Mouse (Mus musculus): Measurements from ENCODE around the gene Adssl1.
A peak's percentile ranks its signal among the peaks of the same experiment; 100 is the strongest.

Gene Adssl1

GRCm38 (mm10) chr12:112619686-112620353 lies at the start of gene Adssl1:
TSS of gene Adssl1 (plus strand) at chr12:112620045.
- peak; percentile 78 for DNase-seq (ENCODE audit: low read depth, low spot score)

GRCm38 (mm10) chr12:112570160-112570559 lies 49.7 kb upstream of the Adssl1 start:
- DNase-seq (ENCODE audit: low read depth, low spot score), result no peak

- DNase-seq (ENCODE audit: low read depth, low spot score), result peak; percentile 63
Observed at GRCm38 (mm10) chr12:112571064-112571463, 48.8 kb upstream of the Adssl1 start.

GRCm38 (mm10) chr12:112575274-112575986 lies 44.4 kb upstream of the Adssl1 start:
- no peak for DNase-seq (ENCODE audit: low read depth, low spot score)

- DNase-seq (ENCODE audit: low read depth, low spot score), result no peak
Observed at GRCm38 (mm10) chr12:112576341-112576740, 43.5 kb upstream of the Adssl1 start.

- DNase-seq (ENCODE audit: low read depth, low spot score), result peak; percentile 89
Observed at GRCm38 (mm10) chr12:112576749-112577148, 43.1 kb upstream of the Adssl1 start.

GRCm38 (mm10) chr12:112578296-112579090 lies 41.4 kb upstream of the Adssl1 start:
- no peak for DNase-seq (ENCODE audit: low read depth, low spot score)

GRCm38 (mm10) chr12:112579430-112579829 lies 40.4 kb upstream of the Adssl1 start:
- DNase-seq (ENCODE audit: low read depth, low spot score), result no peak

GRCm38 (mm10) chr12:112579926-112580325 lies 39.9 kb upstream of the Adssl1 start:
- DNase-seq (ENCODE audit: low read depth, low spot score), result no peak

- DNase-seq (ENCODE audit: low read depth, low spot score), result no peak
Observed at GRCm38 (mm10) chr12:112581113-112581512, 38.7 kb upstream of the Adssl1 start.

GRCm38 (mm10) chr12:112584954-112585353 lies 34.9 kb upstream of the Adssl1 start:
- no peak for DNase-seq (ENCODE audit: low read depth, low spot score)

GRCm38 (mm10) chr12:112585924-112586538 lies 33.8 kb upstream of the Adssl1 start:
- DNase-seq (ENCODE audit: low read depth, low spot score), result peak; percentile 56

GRCm38 (mm10) chr12:112587125-112588124 lies 32.4 kb upstream of the Adssl1 start:
- DNase-seq (ENCODE audit: low read depth, low spot score), result no peak

- DNase-seq (ENCODE audit: low read depth, low spot score), result peak; percentile 91
Observed at GRCm38 (mm10) chr12:112588426-112589256, 31.2 kb upstream of the Adssl1 start, which contains the start of gene Inf2. TSS of gene Inf2 (plus strand) at chr12:112588784.

GRCm38 (mm10) chr12:112589491-112590191 lies 30.2 kb upstream of the Adssl1 start:
- no peak for DNase-seq (ENCODE audit: low read depth, low spot score)

GRCm38 (mm10) chr12:112590566-112591239 lies 29.1 kb upstream of the Adssl1 start:
- no peak for DNase-seq (ENCODE audit: low read depth, low spot score)

- DNase-seq (ENCODE audit: low read depth, low spot score), result no peak
Observed at GRCm38 (mm10) chr12:112591240-112591639, 28.6 kb upstream of the Adssl1 start.

- no peak for DNase-seq (ENCODE audit: low read depth, low spot score)
Observed at GRCm38 (mm10) chr12:112591730-112592129, 28.1 kb upstream of the Adssl1 start.
